Mouse (Mus musculus): ENCODE results near the gene 4930426L09Rik. TPM values are rescaled to one million over a fixed set of nuclear protein-coding genes. Genes with fewer than 3 reads are reported as not detected.

4930426L09Rik gene
- 0.62 and 1.1 TPM in 2 replicates for total RNA-seq (2021)
- long read RNA-seq: 0 reads

DNA sequence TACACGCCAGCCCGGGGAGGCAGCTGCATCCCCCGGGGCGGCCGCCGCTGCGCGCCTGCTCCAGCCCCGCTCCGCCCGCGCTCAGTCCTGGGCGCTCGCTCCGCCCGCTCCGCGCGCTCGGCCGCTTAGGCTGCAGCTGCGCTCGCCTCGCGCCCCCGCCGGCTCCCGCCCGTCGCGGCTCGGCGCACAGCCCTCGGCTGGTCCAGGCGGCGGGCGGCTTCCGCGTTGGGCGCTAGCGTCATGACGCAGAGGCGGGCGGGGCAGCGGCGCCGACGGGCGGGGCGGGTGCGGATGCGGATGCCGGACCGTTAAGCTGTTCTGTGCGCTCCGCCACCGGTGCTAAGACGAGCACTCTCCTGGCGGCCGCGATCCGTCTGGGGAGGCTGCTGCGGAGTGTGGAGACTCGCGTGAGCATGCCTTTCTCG, at the start of gene 4930426L09Rik, which contains the start of gene Pip4k2a:
Gene 4930426L09Rik, plus strand, starts transcription at position 290 of the 425 bp plus-strand sequence.
Gene Pip4k2a, minus strand, starts transcription at position 73 of the 425 bp plus-strand sequence.
- DNase-seq: peak; percentile 95

DNA sequence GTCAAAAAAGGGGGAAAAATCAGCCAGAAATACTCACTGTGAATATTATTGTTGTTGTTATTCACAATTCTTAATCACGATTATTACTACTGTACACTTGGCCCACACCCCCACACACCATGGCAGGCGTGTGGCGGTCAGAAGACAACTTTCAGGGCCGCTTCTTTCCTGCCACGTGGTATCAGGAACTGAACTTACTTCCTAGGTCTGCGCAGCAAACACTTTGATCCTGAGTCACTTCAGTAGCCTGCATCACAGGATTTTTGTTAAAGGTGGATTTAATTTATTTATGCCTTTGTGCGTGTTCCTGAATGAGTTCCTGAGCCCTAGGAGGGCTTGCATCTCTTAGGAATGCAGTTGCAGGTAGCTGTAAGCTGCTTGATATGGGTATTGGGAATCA, 49.4 kb upstream of the 4930426L09Rik start:
- DNase-seq: no peak

DNA sequence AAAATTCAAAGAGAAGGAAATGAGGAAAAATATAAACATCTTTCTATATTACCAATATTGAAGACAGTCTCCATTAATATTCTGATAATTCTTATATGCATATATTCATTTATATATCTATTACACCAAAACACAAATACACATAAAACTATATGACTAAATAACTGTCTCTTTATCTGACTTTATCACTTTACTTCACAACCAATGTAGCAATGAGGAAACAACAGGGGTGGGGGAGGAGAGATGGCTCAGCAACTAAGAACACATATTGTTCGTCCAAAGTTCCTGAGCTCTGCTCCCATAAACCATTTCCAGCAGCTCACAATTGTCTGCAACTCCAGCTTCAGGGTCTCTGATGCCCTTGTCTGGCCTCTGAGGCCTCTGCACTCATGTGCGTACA, 47.4 kb upstream of the 4930426L09Rik start:
- no peak for DNase-seq

DNA sequence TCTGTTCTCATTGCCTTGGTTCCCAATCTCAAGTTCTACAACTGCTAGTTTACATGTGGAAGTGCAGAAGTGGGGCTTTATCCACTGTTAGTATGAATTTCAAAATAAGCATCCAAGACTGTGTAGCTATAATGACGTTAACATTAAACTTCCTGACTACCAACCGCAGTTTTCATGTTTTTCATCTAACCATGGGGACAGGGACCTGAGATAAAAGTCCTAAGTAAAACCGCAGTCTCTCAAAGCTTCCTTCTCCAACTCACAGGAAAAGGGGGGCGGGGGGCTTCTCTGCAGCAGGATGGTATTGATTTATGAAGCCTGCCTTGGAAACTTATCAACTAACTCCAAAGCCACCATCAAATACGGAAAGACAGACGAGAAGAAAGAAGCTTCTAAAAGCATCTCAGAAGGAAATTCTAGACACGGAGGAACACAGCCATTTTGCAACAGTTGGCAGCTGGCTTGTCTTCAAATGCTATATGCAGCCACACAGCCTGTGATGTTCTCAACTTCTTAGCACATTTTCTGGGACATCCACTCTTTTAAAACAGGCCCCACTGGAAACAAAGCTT, 46.0 kb upstream of the 4930426L09Rik start:
- DNase-seq: no peak

DNA sequence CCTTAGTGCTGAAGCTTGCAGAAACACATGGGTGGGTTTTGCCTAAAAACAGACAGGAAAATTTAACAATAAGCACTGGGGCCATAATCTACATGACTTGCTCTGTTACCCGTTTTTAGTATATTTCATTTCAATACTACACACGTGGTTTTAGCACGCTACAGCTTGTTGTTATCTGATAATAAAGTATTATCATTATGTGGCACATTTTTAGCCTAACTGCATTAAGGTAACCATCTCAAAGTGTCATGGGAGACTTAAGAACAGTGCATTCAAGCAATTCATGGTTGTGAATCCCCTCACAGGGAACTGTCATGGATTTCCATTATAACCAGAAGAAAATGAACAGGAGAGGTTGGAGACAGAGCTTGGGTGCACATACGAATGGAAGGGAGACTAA, 43.7 kb upstream of the 4930426L09Rik start:
- DNase-seq: no peak

DNA sequence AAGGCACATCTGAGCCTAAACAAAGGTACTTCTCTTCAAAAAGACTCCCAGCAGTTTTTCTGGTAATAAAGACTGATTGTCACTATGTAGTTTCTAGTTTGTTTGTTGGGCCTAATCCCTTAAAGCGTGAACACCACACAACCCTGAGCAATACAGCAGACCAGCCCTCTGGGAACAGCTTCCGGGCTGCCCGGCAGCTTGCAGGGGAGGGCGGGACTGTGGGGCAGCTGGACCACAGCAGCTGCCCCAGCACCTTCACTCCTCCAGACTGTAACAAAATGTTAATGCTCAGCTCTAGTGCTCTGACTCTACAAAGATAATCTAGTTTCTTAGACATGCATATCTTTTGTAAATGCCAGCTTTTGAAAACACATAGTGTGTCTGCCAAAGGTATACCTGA, 43.1 kb upstream of the 4930426L09Rik start:
- no peak for DNase-seq

DNA sequence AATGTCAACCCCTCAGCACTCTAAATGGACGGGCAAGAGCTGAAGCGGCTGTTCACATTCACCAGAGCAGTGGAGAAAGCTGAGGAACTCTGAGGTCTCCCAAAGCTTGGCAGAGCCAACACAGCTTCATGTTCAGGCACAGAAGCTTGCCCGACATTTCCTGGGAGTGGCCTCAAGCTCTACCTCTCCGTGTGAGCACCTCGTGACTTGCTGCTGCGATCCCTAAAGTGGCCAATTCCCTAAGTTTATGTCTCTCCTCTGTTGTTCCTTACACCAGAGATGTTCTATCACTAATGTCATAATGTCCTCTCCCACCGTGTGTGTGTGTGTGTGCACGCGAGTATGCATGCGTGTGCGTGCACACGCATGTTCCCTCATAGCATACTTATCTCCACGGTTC, 42.5 kb upstream of the 4930426L09Rik start:
- DNase-seq: no peak

DNA sequence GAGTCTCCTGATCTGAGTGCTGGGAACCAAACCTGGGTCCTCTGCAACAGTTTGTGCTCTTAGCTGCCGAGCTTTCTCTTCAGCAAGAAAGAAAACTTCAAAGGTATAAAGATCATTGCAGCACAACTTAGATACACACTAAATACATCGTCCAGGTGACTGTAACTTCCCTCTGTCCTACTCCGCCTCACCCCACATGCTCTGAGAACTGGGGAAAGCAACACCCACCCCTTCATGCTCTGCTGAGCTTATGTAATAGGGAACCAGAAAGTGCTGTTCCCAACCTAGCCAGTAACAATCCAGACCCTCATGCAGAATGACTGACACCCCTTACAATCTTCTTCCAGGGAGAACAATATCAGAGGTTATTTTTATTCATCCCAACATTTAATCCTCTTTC, 41.7 kb upstream of the 4930426L09Rik start:
- no peak for DNase-seq

DNA sequence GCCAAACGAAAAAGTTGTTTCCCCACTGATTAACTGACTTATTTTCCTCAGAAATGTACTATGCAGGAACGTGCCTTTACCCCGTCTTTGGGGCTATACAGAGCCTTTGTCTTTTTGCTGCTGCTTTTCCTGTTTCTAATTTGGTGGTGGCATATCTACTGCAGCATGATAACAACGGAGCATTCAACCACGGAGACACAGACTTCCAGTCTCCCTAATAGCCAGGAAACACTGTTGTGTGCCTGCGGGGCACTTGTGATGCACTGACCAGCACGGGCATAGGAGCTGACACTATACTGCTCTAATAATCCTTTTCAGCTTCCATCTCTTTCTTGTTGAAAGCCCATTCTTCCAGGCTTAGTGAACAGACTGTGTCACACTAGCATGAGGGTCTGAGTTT, 41.2 kb upstream of the 4930426L09Rik start:
- no peak for DNase-seq

DNA sequence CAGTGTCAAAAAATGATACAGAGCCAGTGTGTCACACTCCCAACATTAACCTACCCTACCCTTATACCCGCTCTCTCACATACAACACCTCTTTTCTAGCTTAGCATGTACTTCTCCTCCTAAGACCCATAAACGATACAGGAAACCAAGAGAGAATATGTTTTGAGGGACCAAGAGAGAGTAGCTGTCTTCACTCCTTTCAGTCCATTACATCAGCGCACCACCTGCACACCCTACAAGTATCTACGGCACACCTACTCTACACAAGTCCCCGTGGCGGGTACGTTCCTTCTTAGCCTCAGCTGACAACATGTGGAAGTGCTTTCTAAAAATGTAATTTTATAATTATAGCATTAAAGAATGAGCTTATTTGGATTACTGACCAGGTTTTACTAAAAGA, 40.7 kb upstream of the 4930426L09Rik start:
- DNase-seq: no peak

DNA sequence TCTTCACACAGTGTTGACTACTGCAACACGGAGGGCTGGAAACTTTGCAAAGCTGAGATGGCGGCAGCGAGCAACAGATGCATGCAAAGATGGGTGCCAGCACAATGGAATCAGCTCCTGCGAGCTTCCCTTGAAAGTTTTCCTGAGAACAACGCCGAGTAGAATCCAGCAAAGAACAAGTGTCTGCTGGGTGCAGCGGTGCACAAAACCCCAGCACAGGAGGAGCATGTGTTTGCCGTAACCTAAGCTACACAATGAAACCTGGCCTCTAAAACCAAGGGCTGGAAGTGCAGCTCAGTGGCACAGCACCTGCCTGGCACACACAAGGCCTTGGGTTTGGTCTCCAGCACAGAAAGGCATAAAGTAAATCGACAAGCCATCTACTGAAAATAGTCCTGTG, 40.1 kb upstream of the 4930426L09Rik start:
- DNase-seq: no peak

DNA sequence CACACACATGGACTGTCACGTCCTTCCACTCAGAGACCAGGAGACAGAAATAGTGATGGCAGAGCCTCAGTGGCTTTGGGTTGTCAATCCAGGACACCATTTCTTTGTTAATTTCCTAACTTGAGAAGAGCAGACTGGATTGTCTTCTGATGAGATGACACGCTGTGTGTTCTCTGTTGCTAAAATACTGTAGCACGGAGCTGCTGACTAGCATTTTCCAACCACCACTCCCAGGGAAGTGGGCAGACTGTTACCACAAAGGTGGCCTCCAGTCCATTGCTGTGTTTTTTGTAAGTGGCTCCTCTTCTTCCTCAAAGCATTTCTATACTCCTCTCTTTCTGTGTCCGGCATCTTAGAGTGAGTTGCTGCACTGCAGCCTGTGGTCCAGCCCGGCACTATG, 39.6 kb upstream of the 4930426L09Rik start:
- DNase-seq: no peak

DNA sequence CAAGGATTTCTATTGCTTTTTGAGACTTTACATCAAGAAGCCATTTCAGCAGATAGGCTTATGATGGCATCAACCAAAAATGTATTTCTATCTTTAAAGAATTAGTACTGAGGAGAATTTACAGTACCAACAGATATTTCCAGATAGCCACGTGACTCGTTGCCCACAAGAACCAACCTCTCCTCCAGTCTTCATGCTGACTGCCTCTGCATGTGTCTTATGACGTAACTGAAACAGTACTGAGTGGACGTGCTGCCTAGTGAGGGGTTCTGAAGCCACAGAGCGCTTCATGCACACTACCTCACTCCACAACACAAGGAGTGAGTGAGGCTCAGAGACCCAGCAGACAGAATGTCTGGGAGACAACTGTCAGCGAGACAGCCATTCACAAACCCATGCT, 39.1 kb upstream of the 4930426L09Rik start:
- no peak for DNase-seq

DNA sequence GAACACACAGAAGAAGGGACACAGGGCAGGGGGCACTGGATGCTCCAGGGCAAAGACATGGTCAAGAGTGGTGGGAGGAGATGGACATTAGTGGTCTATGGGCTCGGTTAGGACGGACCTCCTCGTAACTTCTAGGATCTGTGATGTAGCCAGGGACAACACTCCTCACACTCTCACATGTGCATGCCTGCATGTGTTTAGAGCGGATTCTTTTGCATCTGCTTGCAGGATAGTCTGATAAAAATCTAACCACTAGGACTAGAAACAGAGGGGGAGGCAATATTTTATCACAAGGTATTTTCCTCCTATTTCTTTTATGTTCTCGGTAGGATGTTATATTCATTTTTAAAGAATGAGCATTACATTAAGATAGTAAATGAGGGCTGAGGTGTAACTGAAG, 38.6 kb upstream of the 4930426L09Rik start:
- no peak for DNase-seq

DNA sequence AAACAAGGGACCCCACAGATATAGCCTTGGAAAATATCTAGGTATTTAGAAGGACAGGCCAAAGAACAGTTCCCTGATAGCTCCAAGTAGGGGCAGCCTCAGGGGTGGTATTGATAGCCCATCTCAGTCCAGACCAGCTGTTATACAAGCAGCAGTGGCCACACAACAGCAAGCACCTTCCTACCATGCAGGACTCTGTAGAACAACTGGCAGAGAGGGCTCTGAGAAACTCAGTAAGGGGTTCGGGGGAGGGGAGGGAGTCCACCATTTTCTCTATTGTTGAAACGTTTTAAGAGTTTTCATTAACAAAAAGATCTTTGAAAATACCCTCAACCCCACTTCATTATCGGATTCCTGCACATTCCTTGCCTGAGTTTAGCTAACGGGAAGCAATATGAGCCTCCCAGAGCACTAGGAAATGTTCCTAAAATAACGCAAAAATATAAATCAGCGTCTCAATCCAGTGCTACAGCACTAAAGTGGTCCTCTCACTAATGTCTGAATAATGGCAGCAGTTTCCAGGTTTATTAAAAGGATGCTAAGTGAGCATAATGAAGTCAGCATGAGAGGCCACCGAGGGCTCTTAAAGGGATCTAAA, 37.7 kb upstream of the 4930426L09Rik start:
- no peak for DNase-seq

DNA sequence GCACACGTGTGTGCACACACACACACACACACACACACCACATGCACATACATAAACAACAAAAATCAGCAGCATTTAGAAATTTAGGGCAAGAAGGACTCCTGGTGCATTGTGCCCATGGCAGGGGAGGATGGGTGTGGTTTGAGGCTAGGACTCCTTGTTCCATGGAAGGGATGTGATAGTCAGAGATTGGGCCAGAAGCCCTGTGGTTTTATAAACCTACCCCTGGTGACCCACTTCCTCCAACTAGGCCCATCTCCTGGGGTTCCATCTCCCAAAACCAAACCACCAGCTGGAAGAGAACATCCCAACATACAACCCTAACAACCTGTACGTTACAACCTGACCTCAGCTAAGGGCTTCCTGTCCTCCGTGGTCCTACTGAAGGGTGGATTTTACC, 35.6 kb upstream of the 4930426L09Rik start:
- DNase-seq: no peak

DNA sequence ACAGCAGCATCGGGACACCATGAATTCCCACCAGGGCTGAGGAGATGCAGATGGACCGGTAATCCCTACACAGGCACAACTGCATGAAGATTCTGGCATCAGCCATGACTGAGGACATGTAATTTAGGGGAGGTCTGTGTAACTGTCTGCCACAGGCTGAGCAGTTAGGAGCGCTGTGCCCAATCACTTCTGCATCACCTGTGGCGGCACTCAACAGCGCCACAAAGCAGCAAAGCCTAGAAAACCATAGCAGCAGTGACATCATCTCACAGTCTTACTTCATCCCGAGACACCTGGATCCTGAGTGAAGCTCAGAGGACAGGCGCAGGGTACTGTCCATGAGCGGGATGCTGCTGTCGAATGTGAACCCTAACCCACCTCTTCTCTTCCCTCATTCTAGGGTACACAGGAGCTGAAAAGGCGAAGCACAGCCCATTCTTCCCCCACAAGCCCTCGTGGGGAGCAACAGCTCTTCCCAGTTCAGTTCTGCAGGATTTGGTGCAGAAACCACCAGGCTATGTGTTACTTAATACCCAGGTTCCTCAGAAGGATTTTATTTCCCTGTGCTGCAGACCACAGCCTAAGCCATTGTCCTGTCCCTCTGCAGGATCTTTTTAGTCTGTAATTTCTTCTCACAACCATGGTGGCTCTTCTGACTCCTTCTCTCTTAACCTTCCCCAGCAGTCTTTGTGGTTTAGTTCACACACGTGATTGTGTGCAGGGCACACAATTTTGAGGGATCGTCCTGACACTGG, 34.7 kb upstream of the 4930426L09Rik start:
- DNase-seq: no peak

DNA sequence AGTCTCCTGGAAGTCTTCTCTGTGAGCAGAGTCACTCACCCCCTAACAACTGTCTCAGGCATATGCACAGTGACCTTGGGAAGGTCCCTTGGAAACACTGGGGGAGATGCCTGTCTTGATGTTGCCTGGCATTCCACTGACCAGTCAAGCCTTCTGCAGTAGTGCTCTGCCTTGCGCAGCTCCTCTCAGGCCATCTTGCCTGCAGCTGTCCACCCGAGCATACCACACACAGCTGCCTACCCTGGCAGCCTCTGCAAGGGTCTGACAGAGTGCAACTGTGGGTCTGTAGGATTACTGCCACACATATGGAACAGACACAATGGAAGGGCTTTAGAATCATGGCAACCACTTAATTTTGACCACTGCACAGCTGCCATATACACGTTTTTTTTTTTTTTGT, 33.0 kb upstream of the 4930426L09Rik start:
- no peak for DNase-seq

DNA sequence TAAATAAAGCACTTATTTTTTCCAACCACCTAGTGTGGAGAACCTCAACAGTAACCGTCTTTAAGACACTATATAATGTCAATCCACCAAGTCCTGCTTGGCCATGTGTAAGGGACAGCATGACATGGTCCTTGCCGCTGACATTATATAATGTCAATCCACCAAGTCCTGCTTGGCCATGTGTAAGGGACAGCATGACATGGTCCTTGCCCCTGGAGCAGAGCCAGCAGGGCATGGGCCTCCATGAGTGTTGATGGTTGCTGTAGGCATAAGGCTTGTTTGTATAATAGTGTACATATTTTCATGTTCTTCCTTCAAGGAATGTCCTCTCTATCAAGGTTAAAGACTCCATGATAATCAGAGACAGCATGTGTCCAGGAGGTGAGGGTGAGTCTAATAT, 32.2 kb upstream of the 4930426L09Rik start:
- no peak for DNase-seq

DNA sequence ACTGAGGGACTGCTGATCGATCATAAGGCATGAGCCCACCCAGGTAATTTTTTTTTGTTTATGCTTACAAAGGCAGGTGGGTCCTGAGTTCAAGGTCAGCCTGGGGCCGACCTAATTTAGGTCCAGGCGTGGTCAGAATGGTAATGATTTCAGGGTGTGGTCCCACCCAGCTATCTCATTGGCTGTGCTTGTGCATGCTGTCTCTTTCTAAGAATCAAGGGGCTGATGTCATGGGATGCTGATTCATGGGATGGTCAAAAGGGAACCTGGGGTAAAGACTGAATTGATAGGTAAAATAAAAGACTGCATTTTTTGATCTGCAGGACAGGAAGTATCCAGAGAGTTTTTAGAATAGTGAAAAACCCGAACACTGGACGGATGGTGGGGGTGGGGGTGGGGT, 31.6 kb upstream of the 4930426L09Rik start:
- no peak for DNase-seq

DNA sequence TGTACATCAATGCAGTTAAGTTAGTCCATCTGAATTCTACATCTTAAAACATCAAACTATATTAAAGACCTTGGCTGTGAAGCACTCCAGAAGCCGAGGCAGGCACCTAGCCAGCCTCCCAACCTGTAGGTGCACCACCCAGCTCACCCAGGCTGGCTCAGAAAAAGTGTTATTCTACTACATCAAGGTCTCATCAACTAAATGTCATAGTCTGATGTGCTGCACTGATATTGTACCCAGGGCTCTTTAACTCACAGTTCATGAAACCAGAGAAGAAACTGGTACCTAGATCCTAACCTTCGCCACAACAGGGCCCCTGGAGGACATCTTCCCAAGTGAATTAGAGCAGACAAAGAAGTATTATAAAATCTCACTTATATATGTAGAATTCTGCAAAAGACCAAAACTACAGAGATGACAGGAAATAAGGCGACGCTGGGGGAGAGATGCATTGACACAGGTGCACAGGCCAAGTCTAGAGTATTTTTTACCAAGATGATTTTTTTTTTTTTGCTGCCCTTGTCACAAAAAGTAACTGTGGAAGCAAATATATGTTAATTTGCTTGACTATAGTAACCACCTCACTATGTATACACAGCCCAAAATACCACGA, 30.6 kb upstream of the 4930426L09Rik start:
- DNase-seq: no peak

DNA sequence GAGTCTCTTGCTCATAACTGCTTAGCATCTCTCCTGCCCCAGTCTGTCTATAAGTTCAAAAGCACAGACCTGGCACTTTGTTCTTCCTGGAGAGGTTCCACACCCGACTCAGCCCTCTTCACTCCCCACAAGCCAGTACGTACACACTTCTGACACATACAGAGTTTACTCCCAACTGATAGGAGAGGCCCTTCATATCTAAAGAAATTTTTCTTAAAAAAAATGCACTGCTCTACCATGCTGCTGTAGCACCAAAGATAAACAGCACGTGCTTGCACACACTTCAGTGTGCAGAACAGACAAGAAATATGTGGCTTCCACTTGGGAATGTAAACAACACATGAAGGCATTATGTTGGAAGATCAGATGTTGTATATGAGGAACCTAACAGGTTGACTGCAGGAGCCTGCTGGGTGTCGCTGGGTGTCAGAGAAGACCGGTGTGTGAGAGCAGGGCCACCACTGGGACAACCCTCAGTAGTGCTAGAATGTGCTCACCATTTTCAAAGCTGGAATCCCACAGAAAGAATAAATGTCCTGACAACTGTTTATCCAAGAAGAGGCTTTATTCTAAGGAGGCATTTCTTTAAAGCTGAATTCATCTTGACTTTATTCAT, 29.0 kb upstream of the 4930426L09Rik start:
- DNase-seq: no peak

DNA sequence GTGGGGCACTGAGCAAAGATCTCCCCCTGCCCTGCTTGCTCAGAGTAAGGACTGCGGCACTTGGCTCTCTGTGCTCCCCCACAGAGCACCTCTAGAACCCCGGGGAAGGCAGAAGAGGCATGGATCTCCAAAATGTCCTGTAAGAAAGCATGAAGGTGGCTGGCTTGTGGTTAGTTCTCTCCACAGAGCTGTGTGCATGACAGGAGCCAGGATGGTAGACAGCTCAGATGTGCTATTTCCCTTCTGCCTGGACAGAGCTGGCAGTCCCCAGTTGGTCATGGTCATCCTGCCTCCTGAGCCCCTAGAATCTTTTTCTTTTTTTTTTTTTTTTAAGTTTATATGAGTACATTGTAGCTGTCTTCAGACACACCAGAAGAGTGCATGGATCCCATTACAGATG, 27.7 kb upstream of the 4930426L09Rik start:
- no peak for DNase-seq

Data from adrenal gland, postnatal 25 days (tissue).